Mouse (Mus musculus): ENCODE data around the gene Mrpl4.
"Not testable (repeated sequence)": the region's sequence is repeated elsewhere in the genome, so short reads cannot be mapped to it uniquely, and the experiment has no call there.

The Mrpl4 gene

DNA sequence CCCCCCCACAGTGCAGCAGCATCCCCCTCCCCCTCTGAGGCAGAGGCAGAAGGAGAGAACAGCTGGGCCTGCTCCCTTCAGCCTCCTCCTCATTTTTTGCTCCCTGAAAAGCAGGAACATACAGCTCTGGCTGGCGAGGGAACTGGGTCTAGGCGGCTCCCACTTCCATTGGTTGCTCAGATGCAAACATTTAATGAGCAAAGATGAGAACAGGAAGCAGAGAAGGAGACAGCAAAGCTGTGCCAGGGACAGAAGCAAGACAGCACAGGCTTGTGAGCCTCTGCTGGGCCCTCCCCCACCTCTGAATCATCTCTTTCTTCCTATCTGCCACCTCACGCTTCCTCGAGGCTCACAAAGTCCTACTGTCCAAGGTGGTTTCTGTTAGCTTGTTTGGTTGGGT lies 38.8 kb downstream of the Mrpl4 start:
- DNase-seq (ENCODE audit: inconsistent ontology term) = no peak

DNA sequence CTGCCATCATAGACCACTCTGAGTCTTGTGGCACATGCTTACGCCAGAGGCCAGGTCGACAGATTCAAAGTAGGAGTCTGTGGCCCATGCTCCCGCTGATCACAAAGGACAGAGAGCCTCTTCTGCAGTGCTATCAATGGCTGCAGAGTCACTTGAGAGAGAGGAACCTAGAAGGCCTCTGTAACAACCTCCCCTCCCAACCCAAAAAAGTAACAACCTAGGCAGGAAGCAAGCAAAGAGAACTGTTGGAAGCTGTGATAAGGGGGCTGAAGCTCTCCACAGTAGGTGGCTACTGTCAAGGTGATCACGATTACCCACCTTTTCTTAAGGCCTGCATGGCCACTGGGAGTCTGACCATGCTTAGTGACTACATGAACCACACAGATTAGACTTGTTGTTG lies 41.0 kb downstream of the Mrpl4 start:
- DNase-seq (ENCODE audit: inconsistent ontology term) = no peak

DNA sequence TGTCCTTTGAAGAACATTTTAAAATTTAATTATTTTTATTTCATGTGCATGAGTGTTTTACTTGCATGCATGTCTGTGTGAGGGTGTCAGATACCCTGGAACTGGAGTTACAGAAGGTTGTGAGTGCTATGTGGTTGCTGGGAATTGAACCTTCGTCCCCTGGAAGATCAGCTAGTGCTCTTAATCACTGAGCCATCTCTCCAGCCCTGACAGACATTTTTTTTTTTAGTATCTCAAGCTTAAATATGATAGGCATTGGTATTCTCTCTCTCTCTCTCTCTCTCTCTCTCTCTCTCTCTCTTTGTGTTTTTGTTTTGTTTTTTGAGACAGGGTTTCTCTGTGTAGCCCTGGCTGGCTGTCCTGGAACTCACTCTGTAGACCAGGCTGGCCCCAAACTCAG lies 42.2 kb downstream of the Mrpl4 start:
- DNase-seq (ENCODE audit: inconsistent ontology term) = not testable (repeated sequence)

DNA sequence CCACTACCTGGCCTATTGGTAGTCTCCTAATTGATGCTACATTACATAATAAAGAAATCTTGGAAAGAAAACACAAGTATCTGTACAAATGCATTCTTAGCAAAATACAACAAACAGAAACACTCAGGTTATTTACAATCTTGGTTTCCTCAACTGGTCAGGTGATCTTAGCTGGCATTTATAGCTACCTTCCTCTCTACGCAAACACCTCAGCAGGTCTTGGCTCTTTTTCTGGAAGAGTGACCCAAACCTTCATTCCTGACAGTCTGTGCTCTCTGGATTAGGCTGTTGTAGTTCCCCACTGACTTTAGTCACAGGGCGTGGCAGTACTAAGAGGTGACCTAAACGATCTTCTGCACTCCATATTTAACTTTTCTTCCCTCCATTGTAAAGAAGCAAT lies 42.7 kb downstream of the Mrpl4 start:
- no peak for DNase-seq (ENCODE audit: inconsistent ontology term)

DNA sequence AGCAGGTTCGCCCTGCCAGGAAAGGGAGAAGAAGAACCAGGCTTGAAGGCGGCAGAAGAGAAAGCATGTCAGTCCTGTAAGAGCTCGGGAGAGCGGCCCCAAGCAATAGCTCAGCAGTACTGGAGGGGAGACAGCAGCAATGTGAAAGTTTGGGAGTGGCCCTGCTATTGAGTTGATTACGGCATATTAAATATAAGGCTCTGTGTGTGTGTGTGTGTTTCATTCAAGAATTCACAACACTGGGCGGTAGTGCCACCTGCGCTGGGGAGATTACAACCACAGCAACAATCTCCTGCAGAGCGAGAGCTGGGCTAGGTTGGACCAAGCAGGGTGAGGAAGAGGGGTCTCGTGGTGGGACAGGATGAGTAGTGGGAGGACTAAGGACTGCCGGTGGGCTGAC lies 49.0 kb downstream of the Mrpl4 start:
- DNase-seq (ENCODE audit: inconsistent ontology term) = no peak
